Comparison of ENCODE assay signal across 15 mouse cellular contexts in the genomic region with DNA sequence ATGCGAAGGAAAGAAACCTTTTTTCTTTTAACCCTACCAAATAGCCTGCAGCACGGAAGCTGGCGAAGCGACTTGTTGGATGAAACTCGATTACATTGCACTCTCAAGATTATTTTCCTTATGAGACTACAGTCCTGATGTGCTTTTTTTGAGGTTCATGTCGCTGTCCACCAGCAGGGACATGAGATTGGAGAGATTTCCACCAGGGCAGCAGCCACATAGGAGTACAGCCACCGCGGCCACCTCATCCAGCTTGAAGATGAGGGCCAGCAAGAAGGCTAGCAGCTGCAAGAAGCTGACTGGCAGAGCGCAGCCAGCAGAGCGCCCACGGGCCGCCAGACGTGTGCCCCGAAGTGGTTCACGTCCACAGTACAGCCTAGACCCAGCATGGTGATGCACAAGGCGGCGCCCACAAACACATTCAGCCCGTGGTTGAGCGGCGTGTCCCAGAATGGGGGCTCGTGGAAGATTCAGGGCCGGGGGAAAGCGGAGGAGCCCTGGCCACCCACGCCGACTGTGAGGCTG. TPM values are rescaled to one million over a fixed set of nuclear protein-coding genes. Genes with fewer than 3 reads are reported as not detected.
DNase-seq lines count a peak whose midpoint lies in the region; ATAC-seq and TF ChIP-seq lines count a peak whose summit lies in the region.
"Not testable (repeated sequence)": the region's sequence is repeated elsewhere in the genome, so short reads cannot be mapped to it uniquely, and the experiment has no call there.
"Had no signal": no experiment of that assay in that cellular context is flagged by ENCODE, and none has a peak within 500 bp of the region (broad histone marks: within the 10 kb centered on the region; RNA-seq: fewer than 3 reads in every experiment).

No protein-coding gene starts in this region.

- H3K4me3 ChIP-seq in forebrain, embryonic 13.5 days = peak overlapping the region; percentile 40
- H3K4me3 ChIP-seq in heart, embryonic 15.5 days = peak overlapping the region; percentile 47
- peak overlapping the region; percentile 28 for H3K4me3 ChIP-seq in intestine, embryonic 14.5 days (ENCODE audit: low read depth, low read length)
- peak overlapping the region; percentile 43 for H3K4me3 ChIP-seq in limb, embryonic 13.5 days
- peak overlapping the region; percentile 31 for H3K4me3 ChIP-seq in lung, postnatal 0 days (ENCODE audit: low read depth, low read length)
- peak overlapping the region; percentile 31 for H3K4me3 ChIP-seq in neural tube, embryonic 11.5 days (ENCODE audit: low read depth, low read length)
- H3K4me3 ChIP-seq in stomach, postnatal 0 days (ENCODE audit: low read depth, low read length) = peak overlapping the region; percentile 31

- peak; percentile 58 for DNase-seq in intestine, embryonic 14.5 days (ENCODE audit: low spot score)
- DNase-seq in lung, postnatal 0 days (ENCODE audit: low spot score); stomach, postnatal 0 days (ENCODE audit: low spot score): not testable (repeated sequence)
- peak; percentile 15 for DNase-seq in neural tube, embryonic 11.5 days (ENCODE audit: low spot score)

- H3K27me3 ChIP-seq in forebrain, embryonic 13.5 days = peaks cover 12% of the 10 kb centered on the region
- peaks cover 25% of the 10 kb centered on the region for H3K27me3 ChIP-seq in heart, embryonic 15.5 days
- peaks cover 18% of the 10 kb centered on the region for H3K27me3 ChIP-seq in intestine, embryonic 14.5 days (replicated peaks; ENCODE audit: control insufficient read depth, insufficient read depth, low read length)
- peaks cover 29% of the 10 kb centered on the region for H3K27me3 ChIP-seq in limb, embryonic 13.5 days
- not testable (repeated sequence) for H3K27me3 ChIP-seq in lung, postnatal 0 days (replicated peaks; ENCODE audit: insufficient read depth, low read length); neural tube, embryonic 11.5 days (ENCODE audit: control insufficient read depth, insufficient read depth, low read length); stomach, postnatal 0 days (ENCODE audit: control insufficient read depth, insufficient read depth, low read length)

- TF ChIP-seq EP300 in lung, postnatal 0 days (IDR thresholded peaks at IDR 0.05); stomach, postnatal 0 days (optimal IDR thresholded peaks at IDR 0.05): not testable (repeated sequence)

- not testable (repeated sequence) for H3K27ac ChIP-seq in forebrain, embryonic 13.5 days; heart, embryonic 15.5 days; intestine, embryonic 14.5 days (ENCODE audit: low read depth); limb, embryonic 13.5 days; lung, postnatal 0 days (ENCODE audit: low read length); neural tube, embryonic 11.5 days (ENCODE audit: low read depth, low read length); stomach, postnatal 0 days (replicated peaks)

- WGBS in forebrain, embryonic 13.5 days = 45% methylated on average over 25 of the region's 25 CpGs
- 40% methylated on average over 25 of the region's 25 CpGs for WGBS in heart, embryonic 15.5 days
- 47% methylated on average over 25 of the region's 25 CpGs for WGBS in intestine, embryonic 14.5 days
- WGBS in limb, embryonic 13.5 days = 48% methylated on average over 25 of the region's 25 CpGs
- WGBS in lung, postnatal 0 days = 44% methylated on average over 25 of the region's 25 CpGs
- 38% methylated on average over 25 of the region's 25 CpGs for WGBS in neural tube, embryonic 11.5 days
- 40% methylated on average over 25 of the region's 25 CpGs for WGBS in stomach, postnatal 0 days

- H3K4me1 ChIP-seq in forebrain, embryonic 13.5 days; heart, embryonic 15.5 days (replicated peaks); intestine, embryonic 14.5 days (replicated peaks; ENCODE audit: control insufficient read depth, insufficient read depth, low read length); limb, embryonic 13.5 days; lung, postnatal 0 days (ENCODE audit: insufficient read depth, low read depth, low read length); neural tube, embryonic 11.5 days (ENCODE audit: control insufficient read depth, insufficient read depth, low read length); stomach, postnatal 0 days (replicated peaks; ENCODE audit: control insufficient read depth, insufficient read depth): not testable (repeated sequence)

- H3K4me2 ChIP-seq in forebrain, embryonic 13.5 days = peak overlapping the region; percentile 66
- peak overlapping the region; percentile 85 for H3K4me2 ChIP-seq in heart, embryonic 15.5 days
- H3K4me2 ChIP-seq in intestine, embryonic 14.5 days (ENCODE audit: low read length) = peak overlapping the region; percentile 63
- peak overlapping the region; percentile 68 for H3K4me2 ChIP-seq in limb, embryonic 13.5 days (replicated peaks)
- peak overlapping the region; percentile 59 for H3K4me2 ChIP-seq in lung, postnatal 0 days (replicated peaks; ENCODE audit: low read depth, low read length)
- peak overlapping the region; percentile 52 for H3K4me2 ChIP-seq in neural tube, embryonic 11.5 days (ENCODE audit: low read depth)
- peak overlapping the region; percentile 63 for H3K4me2 ChIP-seq in stomach, postnatal 0 days (replicated peaks; ENCODE audit: low read depth)

- ATAC-seq in common myeloid progenitor, adult 5-6 weeks (replicated peaks; ENCODE audit: low read depth, poor library complexity, severe bottlenecking) = peak; percentile 20
- ATAC-seq in forebrain, embryonic 13.5 days = peak; percentile 64
- ATAC-seq in heart, embryonic 15.5 days (replicated peaks; ENCODE audit: insufficient number of reproducible peaks, insufficient read depth, low FRiP score, low read depth); limb, embryonic 13.5 days (ENCODE audit: low FRiP score, low read depth): not testable (repeated sequence)
- peak; percentile 50; the same call in 1 of the 2 replicates for ATAC-seq in intestine, embryonic 14.5 days (replicated peaks; ENCODE audit: low FRiP score, low TSS enrichment, low read depth)
- 0 out of 2 replicates have a peak, but pooled peaks have one; percentile 12 for ATAC-seq in lung, postnatal 0 days
- ATAC-seq in neural tube, embryonic 11.5 days (ENCODE audit: insufficient read depth, low FRiP score, low TSS enrichment) = peak; percentile 54; the same call in 1 of the 2 replicates
- ATAC-seq in stomach, postnatal 0 days (ENCODE audit: low FRiP score, low TSS enrichment) = 0 out of 2 replicates have a peak, but pooled peaks have one; percentile 29

- not testable (repeated sequence) for H3K9me3 ChIP-seq in forebrain, embryonic 13.5 days (replicated peaks); heart, embryonic 15.5 days (replicated peaks); intestine, embryonic 14.5 days (ENCODE audit: control insufficient read depth, low read length); limb, embryonic 13.5 days; lung, postnatal 0 days (ENCODE audit: low read length); neural tube, embryonic 11.5 days (ENCODE audit: control insufficient read depth, low read length); stomach, postnatal 0 days (ENCODE audit: control insufficient read depth, low read length)

- H3K36me3 ChIP-seq in forebrain, embryonic 13.5 days (ENCODE audit: poor library complexity, severe bottlenecking); heart, embryonic 15.5 days; intestine, embryonic 14.5 days (ENCODE audit: control insufficient read depth, insufficient read depth, low read length); limb, embryonic 13.5 days; lung, postnatal 0 days (ENCODE audit: insufficient read depth, low read length); neural tube, embryonic 11.5 days (ENCODE audit: control insufficient read depth, insufficient read depth, low read length); stomach, postnatal 0 days (ENCODE audit: control insufficient read depth, insufficient read depth, low read length): not testable (repeated sequence)

- not testable (repeated sequence) for TF ChIP-seq CTCF in lung, postnatal 0 days (IDR thresholded peaks at IDR 0.05); stomach, postnatal 0 days (IDR thresholded peaks at IDR 0.05; ENCODE audit: low read depth)

- H3K9ac ChIP-seq in forebrain, embryonic 13.5 days = peak overlapping the region; percentile 50
- H3K9ac ChIP-seq in heart, embryonic 15.5 days; intestine, embryonic 14.5 days (ENCODE audit: low read length); lung, postnatal 0 days (replicated peaks; ENCODE audit: low read depth); stomach, postnatal 0 days (ENCODE audit: low read length): not testable (repeated sequence)
- H3K9ac ChIP-seq in limb, embryonic 13.5 days = peak overlapping the region; percentile 43; the same call in 1 of the 2 replicates
- peak overlapping the region; percentile 26; the same call in 1 of the 2 replicates for H3K9ac ChIP-seq in neural tube, embryonic 11.5 days (ENCODE audit: low read length)

RNA-seq across cellular contexts. Expression of a gene that starts 0.6 kb away (rescaled TPM):
- not detected in 2 replicates for total RNA-seq in common myeloid progenitor, adult 5-6 weeks (2017)
- 3.0 TPM in 2 replicates for polyA plus RNA-seq in forebrain, embryonic 13.5 days (2015; fragmentation: Nextera tagmentation; extraction: Ambion mirVana)
- 0.10 and 0.15 TPM in 2 replicates for polyA plus RNA-seq in heart, embryonic 15.5 days (2015; fragmentation: Nextera tagmentation; extraction: Ambion mirVana)
- polyA plus RNA-seq in intestine, embryonic 14.5 days (2014; fragmentation: Nextera tagmentation; extraction: Ambion mirVana) = 0.57 and 0.65 TPM in 2 replicates
- polyA plus RNA-seq in limb, embryonic 13.5 days (2015; fragmentation: Nextera tagmentation; extraction: Ambion mirVana) = 0.71 and 0.80 TPM in 2 replicates
- 0.15 TPM in 1 of 2 replicates, not detected in the other for polyA plus RNA-seq in lung, postnatal 0 days (2015; fragmentation: Nextera tagmentation; extraction: Ambion mirVana)
- polyA plus RNA-seq in neural tube, embryonic 11.5 days (2014; fragmentation: Nextera tagmentation; extraction: Ambion mirVana) = 8.7 and 10.1 TPM in 2 replicates
- polyA plus RNA-seq in stomach, postnatal 0 days (2015; fragmentation: Nextera tagmentation; extraction: Ambion mirVana) = 0.56 and 1.1 TPM in 2 replicates
- total RNA-seq: gastrocnemius, postnatal 25 days; heart, postnatal 25 days; monocyte, adult 5-6 weeks had no signal
- polyA plus RNA-seq: Patski had no signal

RNA-seq across cellular contexts. Expression of a gene that starts 5.7 kb away (rescaled TPM):
- total RNA-seq in common myeloid progenitor, adult 5-6 weeks (2017) = not detected in 2 replicates
- polyA plus RNA-seq in forebrain, embryonic 13.5 days (2015; fragmentation: Nextera tagmentation; extraction: Ambion mirVana) = 0.63 and 1.1 TPM in 2 replicates
- polyA plus RNA-seq in heart, embryonic 15.5 days (2015; fragmentation: Nextera tagmentation; extraction: Ambion mirVana) = 0.09 and 0.14 TPM in 2 replicates
- not detected in 2 replicates for polyA plus RNA-seq in intestine, embryonic 14.5 days (2014; fragmentation: Nextera tagmentation; extraction: Ambion mirVana)
- 0.84 and 1.9 TPM in 2 replicates for polyA plus RNA-seq in limb, embryonic 13.5 days (2015; fragmentation: Nextera tagmentation; extraction: Ambion mirVana)
- polyA plus RNA-seq in lung, postnatal 0 days (2015; fragmentation: Nextera tagmentation; extraction: Ambion mirVana) = not detected in 2 replicates
- polyA plus RNA-seq in neural tube, embryonic 11.5 days (2014; fragmentation: Nextera tagmentation; extraction: Ambion mirVana) = 1.1 and 1.3 TPM in 2 replicates
- polyA plus RNA-seq in stomach, postnatal 0 days (2015; fragmentation: Nextera tagmentation; extraction: Ambion mirVana) = 0.15 TPM in 1 of 2 replicates, not detected in the other
- total RNA-seq: gastrocnemius, postnatal 25 days; heart, postnatal 25 days; monocyte, adult 5-6 weeks had no signal
- polyA plus RNA-seq: Patski; urinary bladder, adult 2 months had no signal

RNA-seq across cellular contexts. Expression of a gene that starts 27.2 kb away (rescaled TPM):
- total RNA-seq in common myeloid progenitor, adult 5-6 weeks (2017) = 13.4 and 28.5 TPM in 2 replicates
- polyA plus RNA-seq in forebrain, embryonic 13.5 days (2015; fragmentation: Nextera tagmentation; extraction: Ambion mirVana) = 12.5 and 13.3 TPM in 2 replicates
- polyA plus RNA-seq in heart, embryonic 15.5 days (2015; fragmentation: Nextera tagmentation; extraction: Ambion mirVana) = 8.3 and 9.7 TPM in 2 replicates
- polyA plus RNA-seq in intestine, embryonic 14.5 days (2014; fragmentation: Nextera tagmentation; extraction: Ambion mirVana) = 22.5 and 24.0 TPM in 2 replicates
- polyA plus RNA-seq in limb, embryonic 13.5 days (2015; fragmentation: Nextera tagmentation; extraction: Ambion mirVana) = 19.2 TPM in 2 replicates
- 9.3 and 9.5 TPM in 2 replicates for polyA plus RNA-seq in lung, postnatal 0 days (2015; fragmentation: Nextera tagmentation; extraction: Ambion mirVana)
- polyA plus RNA-seq in neural tube, embryonic 11.5 days (2014; fragmentation: Nextera tagmentation; extraction: Ambion mirVana) = 24.1 and 26.2 TPM in 2 replicates
- polyA plus RNA-seq in stomach, postnatal 0 days (2015; fragmentation: Nextera tagmentation; extraction: Ambion mirVana) = 8.8 and 9.5 TPM in 2 replicates

RNA-seq across cellular contexts. Expression of a gene that starts 57.3 kb away (rescaled TPM):
- not detected in 2 replicates for total RNA-seq in common myeloid progenitor, adult 5-6 weeks (2017)
- polyA plus RNA-seq in forebrain, embryonic 13.5 days (2015; fragmentation: Nextera tagmentation; extraction: Ambion mirVana) = not detected in 2 replicates
- polyA plus RNA-seq in heart, embryonic 15.5 days (2015; fragmentation: Nextera tagmentation; extraction: Ambion mirVana) = not detected in 2 replicates
- polyA plus RNA-seq in intestine, embryonic 14.5 days (2014; fragmentation: Nextera tagmentation; extraction: Ambion mirVana) = not detected in 2 replicates
- not detected in 2 replicates for polyA plus RNA-seq in limb, embryonic 13.5 days (2015; fragmentation: Nextera tagmentation; extraction: Ambion mirVana)
- 0.05 TPM in 1 of 2 replicates, not detected in the other for polyA plus RNA-seq in lung, postnatal 0 days (2015; fragmentation: Nextera tagmentation; extraction: Ambion mirVana)
- not detected in 2 replicates for polyA plus RNA-seq in neural tube, embryonic 11.5 days (2014; fragmentation: Nextera tagmentation; extraction: Ambion mirVana)
- 0.06 TPM in 1 of 2 replicates, not detected in the other for polyA plus RNA-seq in stomach, postnatal 0 days (2015; fragmentation: Nextera tagmentation; extraction: Ambion mirVana)
- total RNA-seq: gastrocnemius, postnatal 25 days; heart, postnatal 25 days; left cerebral cortex, postnatal 10 days had no signal
- polyA plus RNA-seq: cerebellum, adult 2 months; urinary bladder, adult 2 months had no signal
